ENCODE assay signal across 16 mouse cellular contexts in genomic region chr8:118378985-118379384, GRCm38 (mm10).
DNase-seq lines count a peak whose midpoint lies in the region; ATAC-seq lines count a peak whose summit lies in the region.
"Had no signal": no experiment of that assay in that cellular context is flagged by ENCODE, and none has a peak within 500 bp of the region (broad histone marks: within the 10 kb centered on the region; RNA-seq: fewer than 3 reads in every experiment).

No protein-coding gene starts in this region.

- ATAC-seq in hindbrain, embryonic 13.5 days (ENCODE audit: low FRiP score): no peak
- no peak for ATAC-seq in hindbrain, embryonic 16.5 days
- ATAC-seq in neural tube, embryonic 15.5 days (ENCODE audit: low FRiP score): no peak
- no peak for ATAC-seq in erythroid progenitor cell, adult 5-6 weeks (replicated peaks; ENCODE audit: low FRiP score, poor library complexity, severe bottlenecking)

- H3K36me3 ChIP-seq in hindbrain, embryonic 13.5 days: no peaks in the 10 kb centered on the region
- H3K36me3 ChIP-seq in hindbrain, embryonic 16.5 days (ENCODE audit: control insufficient read depth, insufficient read depth, low read length): no peaks in the 10 kb centered on the region
- no peaks in the 10 kb centered on the region for H3K36me3 ChIP-seq in heart, embryonic 10.5 days
- H3K36me3 ChIP-seq in neural tube, embryonic 15.5 days: no peaks in the 10 kb centered on the region
- H3K36me3 ChIP-seq: embryonic facial prominence, embryonic 13.5 days; forebrain, embryonic 10.5 days had no signal

- H3K4me1 ChIP-seq in hindbrain, embryonic 13.5 days (replicated peaks): peaks cover 39% of the 10 kb centered on the region
- H3K4me1 ChIP-seq in hindbrain, embryonic 16.5 days (ENCODE audit: control insufficient read depth, insufficient read depth, low read depth, low read length): peaks cover 13% of the 10 kb centered on the region
- H3K4me1 ChIP-seq in heart, embryonic 10.5 days: peaks cover 47% of the 10 kb centered on the region
- peaks cover 37% of the 10 kb centered on the region for H3K4me1 ChIP-seq in neural tube, embryonic 15.5 days

- intact Hi-C loops in heart, postnatal 10 days (cut with DNase I): no loop called here

- H3K27ac ChIP-seq in hindbrain, embryonic 13.5 days: peak overlapping the region; percentile 73
- H3K27ac ChIP-seq in hindbrain, embryonic 16.5 days (ENCODE audit: low read depth, low read length): no peak overlapping the region; the same call in 1 of the 2 replicates
- peak overlapping the region; percentile 81 for H3K27ac ChIP-seq in heart, embryonic 10.5 days
- 0 out of 2 replicates have a peak overlapping the region, but pooled peaks have one; percentile 58 for H3K27ac ChIP-seq in neural tube, embryonic 15.5 days (replicated peaks)
- H3K27ac ChIP-seq: embryonic facial prominence, embryonic 13.5 days had no signal

- no peak overlapping the region for H3K9ac ChIP-seq in hindbrain, embryonic 13.5 days
- no peak overlapping the region for H3K9ac ChIP-seq in hindbrain, embryonic 16.5 days (ENCODE audit: low read depth, low read length)
- no peak overlapping the region for H3K9ac ChIP-seq in neural tube, embryonic 15.5 days (replicated peaks)
- H3K9ac ChIP-seq: embryonic facial prominence, embryonic 13.5 days; lung, embryonic 14.5 days had no signal

- peak; percentile 79 for DNase-seq in heart, embryonic 10.5 days (ENCODE audit: low spot score)
- DNase-seq in heart, postnatal 10 days: peak; percentile 46 to 57
- DNase-seq in urinary bladder, postnatal 10 days (ENCODE audit: low spot score): no peak
- DNase-seq: cerebellum, adult 11 months; cerebellum, postnatal 36 days; kidney, adult 11 months; kidney, postnatal 4 days; lung, embryonic 14.5 days; thymus, postnatal 4 days had no signal

- no peak overlapping the region for H3K4me2 ChIP-seq in hindbrain, embryonic 13.5 days
- no peak overlapping the region for H3K4me2 ChIP-seq in hindbrain, embryonic 16.5 days (ENCODE audit: low read length)
- no peak overlapping the region for H3K4me2 ChIP-seq in neural tube, embryonic 15.5 days
- H3K4me2 ChIP-seq: embryonic facial prominence, embryonic 13.5 days; liver, embryonic 11.5 days; lung, embryonic 14.5 days had no signal

- H3K9me3 ChIP-seq in hindbrain, embryonic 13.5 days: no peaks in the 10 kb centered on the region
- no peaks in the 10 kb centered on the region for H3K9me3 ChIP-seq in hindbrain, embryonic 16.5 days (ENCODE audit: control insufficient read depth, low read length)
- no peaks in the 10 kb centered on the region for H3K9me3 ChIP-seq in heart, embryonic 10.5 days
- no peaks in the 10 kb centered on the region for H3K9me3 ChIP-seq in neural tube, embryonic 15.5 days (replicated peaks)
- H3K9me3 ChIP-seq: embryonic facial prominence, embryonic 13.5 days; forebrain, embryonic 10.5 days had no signal

- WGBS in hindbrain, embryonic 13.5 days: 78% methylated on average over 8 of the region's 8 CpGs
- 73% methylated on average over 8 of the region's 8 CpGs for WGBS in hindbrain, embryonic 16.5 days
- WGBS in heart, embryonic 10.5 days: 38% methylated on average over 8 of the region's 8 CpGs
- WGBS in neural tube, embryonic 15.5 days: 57% methylated on average over 8 of the region's 8 CpGs

- no peak overlapping the region for H3K4me3 ChIP-seq in hindbrain, embryonic 13.5 days
- no peak overlapping the region for H3K4me3 ChIP-seq in hindbrain, embryonic 16.5 days (ENCODE audit: low read length)
- no peak overlapping the region for H3K4me3 ChIP-seq in heart, embryonic 10.5 days
- H3K4me3 ChIP-seq in neural tube, embryonic 15.5 days (replicated peaks): no peak overlapping the region
- H3K4me3 ChIP-seq: embryonic facial prominence, embryonic 13.5 days; forebrain, embryonic 10.5 days had no signal

- no peaks in the 10 kb centered on the region for H3K27me3 ChIP-seq in hindbrain, embryonic 13.5 days
- H3K27me3 ChIP-seq in hindbrain, embryonic 16.5 days (replicated peaks; ENCODE audit: control insufficient read depth, insufficient read depth, low read length): no peaks in the 10 kb centered on the region
- H3K27me3 ChIP-seq in heart, embryonic 10.5 days (ENCODE audit: insufficient read depth, poor library complexity, severe bottlenecking): no peaks in the 10 kb centered on the region
- no peaks in the 10 kb centered on the region for H3K27me3 ChIP-seq in neural tube, embryonic 15.5 days (replicated peaks)
- H3K27me3 ChIP-seq: embryonic facial prominence, embryonic 13.5 days had no signal
